Mouse (Mus musculus) testis, adult 2 months (tissue): Measurements from ENCODE around the gene C1ql4. TPM values are rescaled to one million over a fixed set of nuclear protein-coding genes. Genes with fewer than 3 reads are reported as not detected.
A peak's percentile ranks its signal among the peaks of the same experiment; 100 is the strongest.

Source experiments
- H3K27ac ChIP-seq: fragments of 200-500 bp; 2 replicates; pipeline ENCODE4 v1.5.1; 2012; ENCODE audit warnings: low read depth, low read length; ENCODE audit not compliant: control insufficient read depth, insufficient read depth
- H3K27me3 ChIP-seq: fragments of 200-500 bp; 2 replicates; pipeline ENCODE4 v1.6.1; 2012; ENCODE audit warnings: mild to moderate bottlenecking, low read length, moderate library complexity; ENCODE audit not compliant: control insufficient read depth, insufficient read depth
- H3K36me3 ChIP-seq: fragments of 200-500 bp; 2 replicates; pipeline ENCODE4 v1.6.1; 2012; ENCODE audit warnings: mild to moderate bottlenecking, low read length; ENCODE audit not compliant: control insufficient read depth, insufficient read depth
- H3K4me1 ChIP-seq: fragments of 200-500 bp; 2 replicates; pipeline ENCODE4 v1.6.1; 2012; ENCODE audit warnings: low read length; ENCODE audit not compliant: control insufficient read depth, insufficient read depth
- H3K4me3 ChIP-seq: fragments of 200-500 bp; 2 replicates; pipeline ENCODE4 v1.5.1; 2012; ENCODE audit warnings: low read depth, mild to moderate bottlenecking, low read length, moderate library complexity, mixed read lengths; ENCODE audit not compliant: control insufficient read depth
- CTCF ChIP-seq: fragments of 200-500 bp; IDR thresholded peaks from 2 replicates; pipeline ENCODE4 v1.5.1; 2012; ENCODE audit warnings: low read depth, mild to moderate bottlenecking, inconsistent platforms, low read length, moderate library complexity; ENCODE audit not compliant: control insufficient read depth, insufficient read depth, insufficient replicate concordance
- POLR2A ChIP-seq: fragments of 200-500 bp; IDR thresholded peaks from 2 replicates; pipeline ENCODE4 v1.6.1; 2012; ENCODE audit warnings: low read depth, mild to moderate bottlenecking, inconsistent platforms, low read length, moderate library complexity; ENCODE audit not compliant: control insufficient read depth
- polyA plus RNA-seq: library from polyadenylated mRNA; depleted of rRNA; stranded (reverse); fragments of >200 nt; gene quantifications from 2 replicates; pipeline ENCODE4 v1.2.3, GENCODE M21; 2012

The C1ql4 gene
- polyA plus RNA-seq, 1 experiment: 0.72 TPM

- H3K27ac ChIP-seq: peak within 1 kb of the TSS; percentile 89
- no peaks in the 10 kb centered on the region; the same call in none of the 2 replicates for H3K4me1 ChIP-seq
- H3K4me3 ChIP-seq: peak within 1 kb of the TSS; percentile 93
- no peak for TF ChIP-seq POLR2A
- no peak for TF ChIP-seq CTCF
- H3K27me3 ChIP-seq: no peaks in the 10 kb centered on the region
- H3K36me3 ChIP-seq: no peaks in the 10 kb centered on the region; the same call in 1 of the 2 replicates
Measured at GRCm38 (mm10) chr15:99125711-99126080, 38.1 kb upstream of the C1ql4 start, which contains the start of gene Spats2. Gene Spats2, plus strand, starts transcription at chr15:99125916.

GRCm38 (mm10) chr15:99122642-99123041 is 35.0 kb upstream of the C1ql4 start:
- no peaks in the 10 kb centered on the region for H3K27me3 ChIP-seq
- H3K4me1 ChIP-seq: no peaks in the 10 kb centered on the region
- no peak for TF ChIP-seq CTCF
- no peak for TF ChIP-seq POLR2A
- no peaks in the 10 kb centered on the region for H3K36me3 ChIP-seq
- H3K4me3 ChIP-seq: no peak overlapping the region
- H3K27ac ChIP-seq: no peak overlapping the region

GRCm38 (mm10) chr15:99120814-99121213 is 33.2 kb upstream of the C1ql4 start:
- H3K36me3 ChIP-seq: no peaks in the 10 kb centered on the region
- no peak overlapping the region for H3K27ac ChIP-seq
- no peak overlapping the region for H3K4me3 ChIP-seq
- no peaks in the 10 kb centered on the region for H3K4me1 ChIP-seq
- H3K27me3 ChIP-seq: no peaks in the 10 kb centered on the region
- no peak for TF ChIP-seq CTCF
- no peak for TF ChIP-seq POLR2A

GRCm38 (mm10) chr15:99116539-99116938 is 28.9 kb upstream of the C1ql4 start:
- Histone ChIP-seq H3K4me3 (no peak overlapping the region), H3K36me3 (no peaks in the 10 kb centered on the region), H3K4me1 (peaks cover 2% of the 10 kb centered on the region; the same call in 1 of the 2 replicates), H3K27ac (no peak overlapping the region), H3K27me3 (no peaks in the 10 kb centered on the region)
- TF ChIP-seq CTCF (no peak), POLR2A (no peak)

- peaks cover 2% of the 10 kb centered on the region; the same call in 1 of the 2 replicates for H3K4me1 ChIP-seq
- H3K4me3 ChIP-seq: no peak overlapping the region
- no peaks in the 10 kb centered on the region for H3K36me3 ChIP-seq
- TF ChIP-seq CTCF (no peak), POLR2A (no peak)
- H3K27ac ChIP-seq: no peak overlapping the region
- H3K27me3 ChIP-seq: no peaks in the 10 kb centered on the region
Measured at GRCm38 (mm10) chr15:99115065-99115423, 27.4 kb upstream of the C1ql4 start.

GRCm38 (mm10) chr15:99114312-99115064 is 26.9 kb upstream of the C1ql4 start:
- H3K4me3 ChIP-seq: no peak overlapping the region
- H3K36me3 ChIP-seq: no peaks in the 10 kb centered on the region
- TF ChIP-seq POLR2A (no peak), CTCF (no peak)
- H3K4me1 ChIP-seq: peaks cover 2% of the 10 kb centered on the region; the same call in 1 of the 2 replicates
- H3K27ac ChIP-seq: no peak overlapping the region
- no peaks in the 10 kb centered on the region for H3K27me3 ChIP-seq

GRCm38 (mm10) chr15:99113396-99113975 is 25.9 kb upstream of the C1ql4 start:
- Histone ChIP-seq H3K27ac (no peak overlapping the region), H3K27me3 (no peaks in the 10 kb centered on the region), H3K4me1 (peaks cover 2% of the 10 kb centered on the region; the same call in 1 of the 2 replicates), H3K36me3 (no peaks in the 10 kb centered on the region), H3K4me3 (no peak overlapping the region)
- TF ChIP-seq POLR2A (no peak), CTCF (no peak)
